Mouse (Mus musculus): ENCODE results near the gene Hist1h2bc. TPM values are rescaled to one million over a fixed set of nuclear protein-coding genes. Genes with fewer than 3 reads are reported as not detected.
"Not testable (repeated sequence)": the region's sequence is repeated elsewhere in the genome, so short reads cannot be mapped to it uniquely, and the experiment has no call there.

Hist1h2bc gene
- total RNA-seq, 1 experiment from 2014 or later: 133 TPM

- no peak for DNase-seq
Observed at GRCm38 (mm10) chr13:23698996-23699395, 15.0 kb downstream of the Hist1h2bc start.

- DNase-seq: no peak
Observed at GRCm38 (mm10) chr13:23699767-23700166, 15.8 kb downstream of the Hist1h2bc start.

GRCm38 (mm10) chr13:23700786-23701520, 17.0 kb downstream of the Hist1h2bc start:
- peak; percentile 83 for DNase-seq

- DNase-seq: no peak
Observed at GRCm38 (mm10) chr13:23702220-23702619, 18.2 kb downstream of the Hist1h2bc start.

GRCm38 (mm10) chr13:23702801-23703200, 18.8 kb downstream of the Hist1h2bc start:
- DNase-seq: not testable (repeated sequence)

- DNase-seq: no peak
Observed at GRCm38 (mm10) chr13:23705751-23706356, 21.9 kb downstream of the Hist1h2bc start.

- no peak for DNase-seq
Observed at GRCm38 (mm10) chr13:23706771-23707170, 22.8 kb downstream of the Hist1h2bc start.

GRCm38 (mm10) chr13:23708041-23708440, 24.0 kb downstream of the Hist1h2bc start:
- DNase-seq: no peak

GRCm38 (mm10) chr13:23708654-23709053, 24.7 kb downstream of the Hist1h2bc start:
- peak; percentile 55 for DNase-seq

- DNase-seq: peak; percentile 49
Observed at GRCm38 (mm10) chr13:23709714-23710373, 25.8 kb downstream of the Hist1h2bc start.

GRCm38 (mm10) chr13:23710374-23711089, 26.5 kb downstream of the Hist1h2bc start, which contains the start of gene Hfe:
Gene Hfe (minus strand): TSS chr13:23710854.
- DNase-seq: peak; percentile 84

GRCm38 (mm10) chr13:23716261-23717042, 32.5 kb downstream of the Hist1h2bc start:
- no peak for DNase-seq

GRCm38 (mm10) chr13:23717176-23717575, 33.2 kb downstream of the Hist1h2bc start:
- no peak for DNase-seq

GRCm38 (mm10) chr13:23717593-23718245, 33.7 kb downstream of the Hist1h2bc start:
- DNase-seq: not testable (repeated sequence)

GRCm38 (mm10) chr13:23724239-23724638, 40.2 kb downstream of the Hist1h2bc start:
- no peak for DNase-seq

- no peak for DNase-seq
Observed at GRCm38 (mm10) chr13:23725213-23725612, 41.2 kb downstream of the Hist1h2bc start.

- no peak for DNase-seq
Observed at GRCm38 (mm10) chr13:23728472-23729191, 44.6 kb downstream of the Hist1h2bc start.

- DNase-seq: no peak
Observed at GRCm38 (mm10) chr13:23729192-23729525, 45.2 kb downstream of the Hist1h2bc start.

GRCm38 (mm10) chr13:23729706-23730105, 45.7 kb downstream of the Hist1h2bc start:
- no peak for DNase-seq

- DNase-seq: peak; percentile 62
Observed at GRCm38 (mm10) chr13:23730479-23730878, 46.5 kb downstream of the Hist1h2bc start.

Measured in adrenal gland, postnatal 14 days (tissue).